Mouse (Mus musculus) heart, embryonic 16.5 days (tissue): ENCODE results near the gene Gapdh. TPM values are rescaled to one million over a fixed set of nuclear protein-coding genes. Genes with fewer than 3 reads are reported as not detected.
"Not testable (repeated sequence)": the region's sequence is repeated elsewhere in the genome, so short reads cannot be mapped to it uniquely, and the experiment has no call there.

Experiments used
- ATAC-seq: fragments of 200-750 bp; cut with Nextera tagmentation; replicated peaks from 2 replicates; pipeline ENCODE4 v1.8.0; 2017; ENCODE audit warnings: moderate number of reproducible peaks; ENCODE audit not compliant: insufficient read depth, low FRiP score; ENCODE audit errors: extremely low read depth
- H3K27ac ChIP-seq: fragments of 300-500 bp; sonication (generic); 2 replicates; pipeline ENCODE4 v1.5.1; 2014; ENCODE audit warnings: mild to moderate bottlenecking, low read length, control low read depth, moderate library complexity
- H3K27me3 ChIP-seq: fragments of 300-500 bp; sonication (generic); 2 replicates; pipeline ENCODE4 v1.6.1; 2014; ENCODE audit warnings: low read length, mixed read lengths; ENCODE audit not compliant: control insufficient read depth, insufficient read depth
- H3K36me3 ChIP-seq: fragments of 300-500 bp; sonication (generic); 2 replicates; pipeline ENCODE4 v1.6.1; 2014; ENCODE audit not compliant: control insufficient read depth, insufficient read depth
- H3K4me1 ChIP-seq: fragments of 300-500 bp; sonication (generic); 2 replicates; pipeline ENCODE4 v1.6.1; 2014; ENCODE audit warnings: low read length, mixed read lengths; ENCODE audit not compliant: control insufficient read depth, insufficient read depth
- H3K4me2 ChIP-seq: fragments of 300-500 bp; sonication (generic); 2 replicates; pipeline ENCODE4 v1.6.1; 2014; ENCODE audit warnings: low read depth, mild to moderate bottlenecking, control low read depth, low read length
- H3K4me3 ChIP-seq: fragments of 300-500 bp; sonication (generic); 2 replicates; pipeline ENCODE4 v1.5.1; 2014; ENCODE audit warnings: mild to moderate bottlenecking, control low read depth, low read length
- H3K9ac ChIP-seq: fragments of 300-500 bp; sonication (generic); 2 replicates; pipeline ENCODE4 v1.6.1; 2014; ENCODE audit warnings: low read length, control low read depth
- H3K9me3 ChIP-seq: fragments of 300-500 bp; sonication (generic); replicated peaks from 2 replicates; pipeline ENCODE4 v1.6.1; 2016; ENCODE audit warnings: low read length; ENCODE audit not compliant: control insufficient read depth
- WGBS: fragments of 180-500 bp; shearing (Covaris S2); extraction: QIAGEN DNeasy Blood & Tissue Kit; methylation state at CpG from one replicate; pipeline ENCODE4 v1.1.7; 2014; 5-methylcytosine and 5-hydroxymethylcytosine counted together
- polyA plus RNA-seq: library from polyadenylated mRNA; unstranded; fragments of >200 nt; fragmentation: Nextera tagmentation; extraction: Ambion mirVana; gene quantifications from 2 replicates; pipeline ENCODE4 v1.2.1, GENCODE M21; 2015

Gapdh gene
- polyA plus RNA-seq, 1 experiment from 2014 or later = 3,677 TPM

DNA sequence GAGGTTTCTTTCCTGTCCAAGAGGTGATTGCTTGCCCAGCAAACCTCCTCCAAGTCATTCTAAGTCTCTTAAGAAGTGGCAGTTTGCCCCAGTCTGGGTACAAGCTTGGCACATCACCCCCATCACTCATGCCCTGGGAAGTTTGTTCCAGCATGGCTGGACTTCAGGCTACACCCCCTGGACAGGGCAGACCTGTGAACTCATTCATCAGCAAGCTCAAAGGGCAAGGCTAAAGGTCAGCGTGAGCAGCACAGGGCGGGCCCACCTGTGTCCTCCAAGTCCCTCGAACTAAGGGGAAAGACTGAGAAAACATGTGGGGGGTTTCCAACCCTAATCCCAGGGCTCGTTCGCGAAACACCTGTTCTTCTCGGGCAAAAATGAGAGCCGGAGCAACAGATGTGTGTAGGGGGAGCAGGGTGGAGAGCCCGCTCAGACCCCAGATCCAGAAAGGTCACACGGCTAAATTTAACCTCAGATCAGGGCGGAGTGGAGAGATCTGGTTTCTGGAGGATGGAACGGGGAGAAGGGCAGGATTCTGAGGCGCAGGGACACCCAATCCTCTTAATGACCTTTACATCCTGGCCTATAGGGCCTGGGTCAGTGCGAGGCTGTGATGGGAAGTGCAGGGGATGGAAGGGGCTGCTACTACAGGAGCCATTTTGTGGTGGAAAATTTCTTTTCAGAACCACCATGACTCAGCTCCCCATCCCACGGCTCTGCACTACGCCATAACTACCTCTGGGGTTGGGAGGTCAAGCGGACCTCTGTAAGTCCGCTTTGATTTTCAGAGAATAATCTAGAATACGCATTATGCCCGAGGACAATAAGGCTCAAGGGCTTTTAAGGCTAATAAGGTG lies 2.2 kb downstream of the Gapdh start:
- peak overlapping the region; percentile 76 for H3K4me2 ChIP-seq
- 3% methylated on average over 20 of the region's 20 CpGs for WGBS
- peak overlapping the region; percentile 90 for H3K4me3 ChIP-seq
- H3K36me3 ChIP-seq = peaks cover 31% of the 10 kb centered on the region
- peaks cover 33% of the 10 kb centered on the region for H3K4me1 ChIP-seq
- no peak for ATAC-seq
- H3K27ac ChIP-seq = peak overlapping the region; percentile 98
- H3K9ac ChIP-seq = peak overlapping the region; percentile 99
- H3K9me3 ChIP-seq = no peaks in the 10 kb centered on the region
- no peaks in the 10 kb centered on the region for H3K27me3 ChIP-seq

DNA sequence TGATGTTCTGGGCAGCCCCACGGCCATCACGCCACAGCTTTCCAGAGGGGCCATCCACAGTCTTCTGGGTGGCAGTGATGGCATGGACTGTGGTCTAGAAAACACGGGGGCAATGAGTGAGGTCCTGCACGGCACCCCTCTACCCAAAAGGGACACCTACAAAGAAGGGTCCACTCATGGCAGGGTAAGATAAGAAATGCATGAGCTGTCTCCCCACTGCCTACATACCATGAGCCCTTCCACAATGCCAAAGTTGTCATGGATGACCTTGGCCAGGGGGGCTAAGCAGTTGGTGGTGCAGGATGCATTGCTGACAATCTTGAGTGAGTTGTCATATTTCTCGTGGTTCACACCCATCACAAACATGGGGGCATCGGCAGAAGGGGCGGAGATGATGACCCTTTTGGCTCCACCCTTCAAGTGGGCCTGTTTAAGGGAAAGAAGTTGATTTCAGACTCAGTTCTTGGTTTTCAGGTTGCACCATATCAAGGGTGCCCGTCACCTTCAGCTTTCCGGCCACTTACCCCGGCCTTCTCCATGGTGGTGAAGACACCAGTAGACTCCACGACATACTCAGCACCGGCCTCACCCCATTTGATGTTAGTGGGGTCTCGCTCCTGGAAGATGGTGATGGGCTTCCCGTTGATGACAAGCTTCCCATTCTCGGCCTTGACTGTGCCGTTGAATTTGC lies 3.5 kb downstream of the Gapdh start:
- H3K4me3 ChIP-seq = peak overlapping the region; percentile 90
- peaks cover 26% of the 10 kb centered on the region for H3K36me3 ChIP-seq
- not testable (repeated sequence) for H3K27me3 ChIP-seq, H3K9me3 ChIP-seq, ATAC-seq
- 31% methylated on average over 11 of the region's 16 CpGs for WGBS
- peak overlapping the region; percentile 67 for H3K27ac ChIP-seq
- H3K4me2 ChIP-seq = peak overlapping the region; percentile 76
- H3K9ac ChIP-seq = peak overlapping the region; percentile 65
- H3K4me1 ChIP-seq = peaks cover 30% of the 10 kb centered on the region

DNA sequence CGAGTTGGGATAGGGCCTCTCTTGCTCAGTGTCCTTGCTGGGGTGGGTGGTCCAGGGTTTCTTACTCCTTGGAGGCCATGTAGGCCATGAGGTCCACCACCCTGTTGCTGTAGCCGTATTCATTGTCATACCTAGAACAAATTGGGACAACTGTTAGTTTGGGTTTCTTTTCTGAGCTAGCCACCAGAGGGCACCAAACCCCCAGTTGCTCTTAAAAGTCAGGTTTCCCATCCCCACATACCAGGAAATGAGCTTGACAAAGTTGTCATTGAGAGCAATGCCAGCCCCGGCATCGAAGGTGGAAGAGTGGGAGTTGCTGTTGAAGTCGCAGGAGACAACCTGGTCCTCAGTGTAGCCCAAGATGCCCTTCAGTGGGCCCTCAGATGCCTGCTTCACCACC lies 4.3 kb downstream of the Gapdh start:
- H3K36me3 ChIP-seq = peaks cover 31% of the 10 kb centered on the region
- H3K9ac ChIP-seq, H3K27me3 ChIP-seq, H3K9me3 ChIP-seq, ATAC-seq: not testable (repeated sequence)
- H3K27ac ChIP-seq = peak overlapping the region; percentile 85
- WGBS = 17% methylated on average over 3 of the region's 5 CpGs
- peak overlapping the region; percentile 76 for H3K4me2 ChIP-seq
- H3K4me3 ChIP-seq = peak overlapping the region; percentile 90
- peaks cover 22% of the 10 kb centered on the region for H3K4me1 ChIP-seq

DNA sequence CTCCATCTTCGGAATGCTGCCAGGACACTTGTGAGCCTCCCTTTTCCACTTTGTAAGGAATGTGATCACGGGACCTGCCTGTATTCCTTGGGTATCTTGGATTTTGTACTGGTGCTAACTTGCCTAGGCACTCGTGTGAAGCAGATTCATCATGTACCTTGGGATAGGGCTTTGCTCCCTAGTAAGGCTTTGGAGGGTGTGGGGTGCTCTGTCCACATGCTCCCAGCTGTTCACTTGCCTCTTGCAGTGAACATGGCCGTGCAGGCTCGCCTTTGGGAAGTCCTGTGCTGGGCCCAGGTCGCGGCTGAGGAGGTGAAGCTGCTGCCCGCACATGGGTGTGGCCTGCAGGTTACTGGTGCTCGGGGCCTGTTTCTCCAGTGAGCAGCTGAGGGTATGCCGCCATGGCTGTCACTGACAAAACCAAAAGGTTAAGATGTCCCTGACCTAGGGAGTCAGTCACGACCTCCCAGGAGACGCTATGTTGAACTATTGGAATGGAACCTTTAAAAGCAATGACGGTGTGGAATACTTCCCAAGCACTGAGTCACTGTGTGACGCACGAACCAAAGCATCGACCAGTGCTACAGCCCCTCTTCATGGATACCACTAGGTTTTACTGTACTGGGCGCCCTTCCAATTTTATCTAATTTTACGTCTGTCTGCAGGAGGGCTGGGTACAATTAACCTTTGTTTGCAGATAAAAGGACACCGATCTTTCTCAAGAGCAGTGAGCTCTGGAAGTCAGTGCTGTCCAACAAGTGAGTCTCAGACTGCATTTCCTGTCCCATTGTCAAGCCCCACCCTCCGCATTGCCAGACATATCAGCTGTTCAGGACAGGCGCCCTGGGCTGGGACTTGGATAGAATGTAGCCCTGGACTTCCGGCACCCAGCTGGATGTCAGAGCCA lies 5.2 kb downstream of the Gapdh start:
- H3K36me3 ChIP-seq = peaks cover 31% of the 10 kb centered on the region
- H3K9me3 ChIP-seq = no peaks in the 10 kb centered on the region
- H3K4me2 ChIP-seq = peak overlapping the region; percentile 76
- no peaks in the 10 kb centered on the region for H3K27me3 ChIP-seq
- H3K9ac ChIP-seq = peak overlapping the region; percentile 60
- ATAC-seq = 0 out of 2 replicates have a peak, but pooled peaks have one; percentile 4
- 17% methylated on average over 22 of the region's 22 CpGs for WGBS
- peak overlapping the region; percentile 90 for H3K4me3 ChIP-seq
- H3K4me1 ChIP-seq = peaks cover 17% of the 10 kb centered on the region
- H3K27ac ChIP-seq = peak overlapping the region; percentile 85

DNA sequence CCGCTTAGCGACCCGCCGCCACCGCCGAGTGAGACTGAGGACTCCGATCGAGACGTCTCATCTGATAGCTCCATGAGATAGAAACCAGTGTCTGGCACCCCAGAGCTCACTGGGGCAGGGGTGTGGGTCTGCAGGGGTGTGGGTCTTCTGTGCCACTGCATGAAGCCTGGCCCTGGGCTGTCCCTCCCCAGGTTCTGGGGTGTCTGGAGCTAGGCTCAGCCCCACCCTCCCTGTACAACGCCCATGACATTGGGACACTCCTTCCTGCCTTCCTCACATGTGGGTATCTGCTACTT lies 5.8 kb downstream of the Gapdh start:
- peak overlapping the region; percentile 60 for H3K9ac ChIP-seq
- no peaks in the 10 kb centered on the region for H3K9me3 ChIP-seq
- H3K4me3 ChIP-seq = no peak overlapping the region
- peaks cover 31% of the 10 kb centered on the region for H3K36me3 ChIP-seq
- H3K27me3 ChIP-seq = no peaks in the 10 kb centered on the region
- H3K4me1 ChIP-seq = peaks cover 17% of the 10 kb centered on the region
- H3K27ac ChIP-seq = peak overlapping the region; percentile 85
- no peak overlapping the region for H3K4me2 ChIP-seq
- WGBS = 42% methylated on average over 10 of the region's 10 CpGs
- ATAC-seq = no peak

DNA sequence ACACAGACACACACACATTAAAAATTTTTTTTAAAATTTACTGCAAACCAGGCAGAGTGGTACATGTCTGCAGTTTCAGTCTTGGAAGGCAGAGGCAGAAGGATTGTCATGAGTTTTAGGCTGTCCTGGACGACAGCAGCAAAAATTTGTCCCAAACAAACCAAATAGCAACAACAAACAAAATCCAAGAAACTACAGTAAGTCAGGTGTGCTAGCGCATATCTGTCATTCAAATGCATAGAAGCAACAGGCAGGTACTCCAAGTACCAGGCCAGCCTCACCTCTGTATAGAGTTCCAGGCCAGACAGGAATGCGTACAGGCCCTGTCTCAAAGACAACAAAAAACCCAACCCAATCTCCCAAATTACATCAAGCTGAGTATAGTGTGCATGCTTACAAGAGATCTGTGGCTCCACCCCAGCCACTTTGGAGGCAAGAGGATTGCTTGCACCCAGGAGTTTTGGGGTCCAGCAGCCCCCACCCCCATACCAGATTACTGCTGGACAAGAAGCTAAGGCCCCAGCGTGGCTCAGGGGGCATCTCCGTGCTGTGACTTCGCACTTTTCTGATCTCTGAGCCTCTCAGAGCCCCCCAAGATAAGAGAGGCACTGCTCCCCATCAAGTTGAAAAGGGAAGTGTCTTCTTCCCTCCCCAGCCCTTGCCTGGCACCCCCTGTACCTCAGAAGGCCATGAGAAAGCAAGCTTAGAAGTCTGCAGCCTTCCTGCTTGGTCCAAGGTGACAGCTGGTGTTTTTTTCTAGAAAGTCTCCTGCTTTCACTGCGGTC lies 6.3 kb downstream of the Gapdh start:
- H3K4me2 ChIP-seq = no peak overlapping the region
- ATAC-seq = no peak
- H3K27ac ChIP-seq = peak overlapping the region; percentile 85
- 77% methylated on average over 7 of the region's 7 CpGs for WGBS
- peaks cover 31% of the 10 kb centered on the region for H3K36me3 ChIP-seq
- H3K9me3 ChIP-seq = no peaks in the 10 kb centered on the region
- peak overlapping the region; percentile 60 for H3K9ac ChIP-seq
- H3K27me3 ChIP-seq = no peaks in the 10 kb centered on the region
- no peak overlapping the region for H3K4me3 ChIP-seq
- H3K4me1 ChIP-seq = peaks cover 17% of the 10 kb centered on the region

DNA sequence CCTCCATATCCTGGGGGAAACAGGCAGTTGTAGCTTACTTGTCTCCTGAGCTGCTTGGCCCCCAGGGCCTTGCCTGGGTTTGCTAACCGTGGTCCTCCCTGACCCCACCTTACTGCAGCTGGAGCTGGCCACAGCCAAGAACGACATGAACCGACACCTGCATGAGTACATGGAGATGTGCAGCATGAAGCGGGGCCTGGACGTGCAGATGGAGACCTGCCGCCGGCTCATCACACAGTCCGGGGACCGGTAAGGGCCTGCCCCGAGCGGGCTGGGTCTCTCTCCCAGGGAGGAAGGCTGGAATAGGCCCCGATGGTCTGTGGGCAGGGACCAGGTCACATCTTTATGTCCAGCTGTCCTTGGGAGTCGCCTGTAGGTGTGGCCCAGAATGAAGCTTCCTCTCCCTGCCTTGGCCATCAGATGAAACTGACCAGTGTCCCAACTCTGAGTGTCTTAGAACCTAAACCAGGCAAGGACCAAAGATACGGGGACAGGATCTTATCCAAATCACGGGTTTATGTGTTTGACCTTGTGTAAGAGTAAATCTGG lies 7.2 kb downstream of the Gapdh start:
- Histone ChIP-seq H3K9me3 (no peaks in the 10 kb centered on the region), H3K36me3 (peaks cover 31% of the 10 kb centered on the region), H3K27ac (no peak overlapping the region), H3K27me3 (no peaks in the 10 kb centered on the region), H3K4me3 (no peak overlapping the region), H3K4me2 (no peak overlapping the region), H3K9ac (no peak overlapping the region), H3K4me1 (peaks cover 17% of the 10 kb centered on the region)
- 83% methylated on average over 15 of the region's 15 CpGs for WGBS
- no peak for ATAC-seq

DNA sequence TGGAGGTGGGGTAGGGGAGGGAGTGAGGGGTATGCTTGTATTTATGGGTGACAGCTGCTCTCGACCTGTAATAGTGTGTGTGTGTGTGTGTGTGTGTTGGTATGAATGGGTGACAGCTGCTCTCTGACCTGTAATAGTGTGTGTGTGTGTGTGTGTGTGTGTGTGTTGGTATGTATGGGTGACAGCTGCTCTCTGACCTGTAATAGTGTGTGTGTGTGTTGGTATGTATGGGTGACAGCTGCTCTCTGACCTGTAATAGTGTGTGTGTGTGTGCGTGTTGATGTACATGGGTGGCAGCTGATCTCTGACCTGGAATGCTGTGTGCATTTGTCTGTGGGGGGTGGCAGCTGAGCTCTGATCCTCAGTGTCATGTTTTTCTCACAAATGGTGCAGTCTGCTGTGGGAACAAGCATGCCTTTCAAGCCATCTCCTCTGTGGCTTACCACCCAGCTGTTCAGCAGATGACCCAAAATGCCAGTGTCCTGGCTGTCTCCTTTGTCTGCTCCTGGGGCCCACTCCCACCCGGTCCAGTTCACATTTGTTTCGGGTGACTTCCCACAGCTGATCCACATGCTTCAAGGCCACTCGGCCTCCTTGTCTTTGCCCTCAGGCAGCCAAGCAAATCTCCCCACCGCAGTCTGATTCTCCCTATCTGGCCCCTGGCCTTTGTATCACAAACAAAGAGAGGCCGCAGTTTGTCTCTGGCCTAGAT lies 9.2 kb downstream of the Gapdh start:
- H3K9me3 ChIP-seq = no peaks in the 10 kb centered on the region

More for the DNA sequence above, 9.2 kb downstream of the Gapdh start:
- ATAC-seq = no peak
- Histone ChIP-seq H3K4me1 (peaks cover 10% of the 10 kb centered on the region; the same call in 1 of the 2 replicates), H3K36me3 (peaks cover 24% of the 10 kb centered on the region), H3K4me3 (no peak overlapping the region), H3K27ac (no peak overlapping the region), H3K4me2 (no peak overlapping the region), H3K9ac (no peak overlapping the region), H3K27me3 (no peaks in the 10 kb centered on the region)
- 69% methylated on average over 7 of the region's 7 CpGs for WGBS
